Mouse (Mus musculus): ENCODE measurements at regions not wholly inside any gene's neighbourhood (a gene's known extent, or its start where the extent isn't known, plus 50 kb on each side); places are given as distances from the start of the nearest gene placed in this dataset.

GRCm38 (mm10) chrX:11801621-11802020 is 358.5 kb downstream of the Bcor start:
- DNase-seq, result no peak

- DNase-seq, result peak; percentile 57
Measured at GRCm38 (mm10) chrX:11802074-11802899, 357.9 kb downstream of the Bcor start.

- DNase-seq, result no peak
Measured at GRCm38 (mm10) chrX:11803239-11803638, 356.9 kb downstream of the Bcor start.

- no peak for DNase-seq
Measured at GRCm38 (mm10) chrX:11806896-11807252, 353.3 kb downstream of the Bcor start.

- DNase-seq, result no peak
Measured at GRCm38 (mm10) chrX:11807253-11807882, 352.8 kb downstream of the Bcor start.

GRCm38 (mm10) chrX:11807883-11808262 is 352.3 kb downstream of the Bcor start:
- no peak for DNase-seq

GRCm38 (mm10) chrX:11808911-11809310 is 351.2 kb downstream of the Bcor start:
- DNase-seq, result no peak

GRCm38 (mm10) chrX:11814861-11815260 is 345.3 kb downstream of the Bcor start:
- DNase-seq, result no peak

GRCm38 (mm10) chrX:11815864-11816263 is 344.3 kb downstream of the Bcor start:
- DNase-seq, result no peak

GRCm38 (mm10) chrX:11818634-11819033 is 341.5 kb downstream of the Bcor start:
- no peak for DNase-seq

- no peak for DNase-seq
Measured at GRCm38 (mm10) chrX:11821165-11821564, 339.0 kb downstream of the Bcor start.

GRCm38 (mm10) chrX:11821880-11822768 is 338.0 kb downstream of the Bcor start:
- peak; percentile 93 for DNase-seq

- DNase-seq, result no peak
Measured at GRCm38 (mm10) chrX:11825948-11826347, 334.2 kb downstream of the Bcor start.

- no peak for DNase-seq
Measured at GRCm38 (mm10) chrX:11826737-11827408, 333.3 kb downstream of the Bcor start.

- no peak for DNase-seq
Measured at GRCm38 (mm10) chrX:11829411-11830002, 330.6 kb downstream of the Bcor start.

GRCm38 (mm10) chrX:11837566-11837965 is 322.6 kb downstream of the Bcor start:
- DNase-seq, result no peak

GRCm38 (mm10) chrX:11839665-11840245 is 320.4 kb downstream of the Bcor start:
- peak; percentile 61 for DNase-seq

- no peak for DNase-seq
Measured at GRCm38 (mm10) chrX:11840319-11841035, 319.7 kb downstream of the Bcor start.

GRCm38 (mm10) chrX:11845566-11845965 is 314.6 kb downstream of the Bcor start:
- no peak for DNase-seq

GRCm38 (mm10) chrX:11855910-11856309 is 304.2 kb downstream of the Bcor start:
- DNase-seq, result no peak

- DNase-seq, result no peak
Measured at GRCm38 (mm10) chrX:11859396-11859795, 300.8 kb downstream of the Bcor start.
